Mouse (Mus musculus) midbrain, embryonic 13.5 days (tissue): ENCODE results near the gene Clk3. TPM values are rescaled to one million over a fixed set of nuclear protein-coding genes. Genes with fewer than 3 reads are reported as not detected.

ENCODE experiments used
- ATAC-seq: fragments of 200-750 bp; cut with Nextera tagmentation; 2 replicates; pipeline ENCODE4 v1.8.0; 2017; ENCODE audit warnings: mild to moderate bottlenecking, moderate TSS enrichment, moderate library complexity
- H3K27ac ChIP-seq: fragments of 300-500 bp; sonication (generic); 2 replicates; pipeline ENCODE4 v1.5.1; 2015; ENCODE audit warnings: inconsistent platforms, mild to moderate bottlenecking, moderate library complexity
- H3K27me3 ChIP-seq: fragments of 300-500 bp; sonication (generic); 2 replicates; pipeline ENCODE4 v1.6.1; 2015; ENCODE audit warnings: mild to moderate bottlenecking, inconsistent platforms
- H3K36me3 ChIP-seq: fragments of 300-500 bp; sonication (generic); 2 replicates; pipeline ENCODE4 v1.6.1; 2015; ENCODE audit warnings: mild to moderate bottlenecking, inconsistent platforms
- H3K4me1 ChIP-seq: fragments of 300-500 bp; sonication (generic); replicated peaks from 2 replicates; pipeline ENCODE4 v1.6.1; 2015; ENCODE audit warnings: inconsistent platforms
- H3K4me2 ChIP-seq: fragments of 300-500 bp; sonication (generic); replicated peaks from 2 replicates; pipeline ENCODE4 v1.6.1; 2015; ENCODE audit warnings: moderate library complexity, mild to moderate bottlenecking, inconsistent platforms
- H3K4me3 ChIP-seq: fragments of 300-500 bp; sonication (generic); replicated peaks from 2 replicates; pipeline ENCODE4 v1.5.1; 2015; ENCODE audit warnings: mild to moderate bottlenecking, inconsistent platforms
- H3K9ac ChIP-seq: fragments of 300-500 bp; sonication (generic); replicated peaks from 2 replicates; pipeline ENCODE4 v1.6.1; 2015; ENCODE audit warnings: mild to moderate bottlenecking, inconsistent platforms
- H3K9me3 ChIP-seq: fragments of 300-500 bp; sonication (generic); 2 replicates; pipeline ENCODE4 v1.6.1; 2016; ENCODE audit warnings: mild to moderate bottlenecking, inconsistent platforms
- WGBS: fragments of 180-500 bp; shearing (Covaris S2); methylation state at CpG from one replicate; pipeline ENCODE4 v1.1.7; 2015; 5-methylcytosine and 5-hydroxymethylcytosine counted together
- polyA plus RNA-seq: library from polyadenylated mRNA; unstranded; fragments of >200 nt; fragmentation: Nextera tagmentation; extraction: Ambion mirVana; gene quantifications from 2 replicates; pipeline ENCODE4 v1.2.1, GENCODE M21; 2015

The Clk3 gene
- polyA plus RNA-seq, 1 experiment from 2014 or later: 84.9 TPM

GRCm38 (mm10) chr9:57800325-57800975 lies 34.8 kb upstream of the Clk3 start:
- no peak for ATAC-seq
- WGBS: 87% methylated on average over 9 of the region's 9 CpGs
- no peaks in the 10 kb centered on the region for H3K27me3 ChIP-seq
- peaks cover 28% of the 10 kb centered on the region for H3K4me1 ChIP-seq
- no peak overlapping the region for H3K4me2 ChIP-seq
- peaks cover 42% of the 10 kb centered on the region for H3K36me3 ChIP-seq
- H3K27ac ChIP-seq: no peak overlapping the region
- H3K9me3 ChIP-seq: no peaks in the 10 kb centered on the region
- no peak overlapping the region for H3K9ac ChIP-seq
- H3K4me3 ChIP-seq: no peak overlapping the region

GRCm38 (mm10) chr9:57798725-57799253 lies 33.1 kb upstream of the Clk3 start:
- Histone ChIP-seq H3K4me3 (no peak overlapping the region), H3K9ac (no peak overlapping the region), H3K4me2 (no peak overlapping the region), H3K27me3 (no peaks in the 10 kb centered on the region), H3K36me3 (peaks cover 59% of the 10 kb centered on the region), H3K27ac (no peak overlapping the region; the same call in 1 of the 2 replicates), H3K9me3 (no peaks in the 10 kb centered on the region), H3K4me1 (peaks cover 23% of the 10 kb centered on the region)
- 25% methylated on average over 10 of the region's 10 CpGs for WGBS
- ATAC-seq: peak; percentile 55; the same call in 1 of the 2 replicates

GRCm38 (mm10) chr9:57797456-57797855 lies 31.8 kb upstream of the Clk3 start:
- 97% methylated on average over 8 of the region's 8 CpGs for WGBS
- peaks cover 12% of the 10 kb centered on the region for H3K4me1 ChIP-seq
- no peaks in the 10 kb centered on the region for H3K9me3 ChIP-seq
- no peak overlapping the region for H3K27ac ChIP-seq
- H3K4me2 ChIP-seq: no peak overlapping the region
- no peak overlapping the region for H3K9ac ChIP-seq
- H3K27me3 ChIP-seq: no peaks in the 10 kb centered on the region
- H3K4me3 ChIP-seq: no peak overlapping the region
- H3K36me3 ChIP-seq: peaks cover 72% of the 10 kb centered on the region
- ATAC-seq: no peak

- H3K4me1 ChIP-seq: no peaks in the 10 kb centered on the region
- H3K9me3 ChIP-seq: no peaks in the 10 kb centered on the region
- H3K36me3 ChIP-seq: peaks cover 65% of the 10 kb centered on the region
- no peak overlapping the region for H3K27ac ChIP-seq
- ATAC-seq: no peak
- no peak overlapping the region for H3K4me3 ChIP-seq
- H3K4me2 ChIP-seq: no peak overlapping the region
- H3K9ac ChIP-seq: no peak overlapping the region
- H3K27me3 ChIP-seq: no peaks in the 10 kb centered on the region
- WGBS: 93% methylated on average over 3 of the region's 3 CpGs
Measured at GRCm38 (mm10) chr9:57789733-57790132, 24.1 kb upstream of the Clk3 start.

GRCm38 (mm10) chr9:57782656-57783055 lies 17.0 kb upstream of the Clk3 start:
- Histone ChIP-seq H3K27ac (no peak overlapping the region), H3K9me3 (no peaks in the 10 kb centered on the region), H3K36me3 (0 out of 2 replicates have a peak, but pooled peaks cover 2% of the 10 kb centered on the region), H3K4me2 (no peak overlapping the region), H3K4me1 (no peaks in the 10 kb centered on the region), H3K4me3 (no peak overlapping the region), H3K27me3 (no peaks in the 10 kb centered on the region), H3K9ac (no peak overlapping the region)
- no peak for ATAC-seq
- WGBS: 99% methylated on average over 3 of the region's 3 CpGs

DNA sequence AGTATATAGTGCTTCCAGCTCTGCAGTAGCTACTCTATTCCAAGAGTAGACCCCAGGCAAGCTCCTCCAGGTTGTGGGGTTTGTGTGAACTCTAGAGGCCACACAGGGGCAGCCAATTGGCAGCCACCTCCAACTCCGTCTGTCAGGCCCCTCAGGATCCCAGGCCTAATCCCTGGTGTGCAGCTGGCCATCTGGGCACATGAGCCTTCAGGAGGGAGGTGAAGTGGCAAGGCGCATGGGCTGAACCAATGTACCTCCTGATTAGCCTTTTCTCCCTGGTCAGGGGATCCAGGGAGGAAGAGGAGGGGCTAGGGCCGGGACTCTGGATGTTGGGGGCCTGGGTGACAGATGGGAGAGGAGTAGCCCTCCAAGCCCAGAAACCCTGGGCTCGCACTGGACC lies 10.1 kb upstream of the Clk3 start:
- no peaks in the 10 kb centered on the region for H3K9me3 ChIP-seq
- H3K4me2 ChIP-seq: no peak overlapping the region
- 42% methylated on average over 4 of the region's 4 CpGs for WGBS
- H3K4me1 ChIP-seq: 0 out of 2 replicates have a peak, but pooled peaks cover 2% of the 10 kb centered on the region
- H3K4me3 ChIP-seq: no peak overlapping the region
- H3K9ac ChIP-seq: peak overlapping the region; percentile 16; the same call in 1 of the 2 replicates
- 0 out of 2 replicates have a peak, but pooled peaks have one; percentile 30 for ATAC-seq
- 0 out of 2 replicates have a peak, but pooled peaks cover 2% of the 10 kb centered on the region for H3K27me3 ChIP-seq
- H3K36me3 ChIP-seq: no peaks in the 10 kb centered on the region
- H3K27ac ChIP-seq: no peak overlapping the region

DNA sequence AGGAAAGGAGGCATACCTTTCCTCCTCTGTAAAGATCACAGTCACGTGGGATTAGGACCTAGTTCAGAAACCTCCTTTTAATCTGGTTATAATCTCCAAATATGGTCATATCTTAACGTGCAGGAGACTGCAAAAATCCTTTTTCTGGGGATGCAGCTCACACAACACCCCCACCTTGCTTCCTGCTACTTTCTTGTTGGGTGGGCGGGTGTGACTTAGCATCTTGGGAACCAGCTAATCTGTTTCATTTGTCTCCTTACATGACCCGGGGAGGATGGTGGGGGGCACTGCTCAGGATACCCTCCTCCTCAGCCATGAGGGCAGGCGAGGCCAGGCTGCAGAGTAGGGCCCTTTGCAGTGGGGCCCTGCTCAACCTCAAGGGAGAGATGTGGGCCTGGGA lies 9.4 kb upstream of the Clk3 start:
- Histone ChIP-seq H3K4me1 (0 out of 2 replicates have a peak, but pooled peaks cover 2% of the 10 kb centered on the region), H3K4me3 (no peak overlapping the region), H3K27me3 (0 out of 2 replicates have a peak, but pooled peaks cover 2% of the 10 kb centered on the region), H3K36me3 (no peaks in the 10 kb centered on the region), H3K27ac (peak overlapping the region; percentile 7; the same call in 1 of the 2 replicates), H3K9ac (no peak overlapping the region), H3K9me3 (no peaks in the 10 kb centered on the region), H3K4me2 (no peak overlapping the region)
- no peak for ATAC-seq
- 74% methylated on average over 5 of the region's 5 CpGs for WGBS

GRCm38 (mm10) chr9:57774168-57774567 lies 8.5 kb upstream of the Clk3 start:
- Histone ChIP-seq H3K27ac (no peak overlapping the region), H3K9ac (no peak overlapping the region), H3K4me2 (no peak overlapping the region), H3K4me3 (no peak overlapping the region), H3K36me3 (no peaks in the 10 kb centered on the region), H3K27me3 (0 out of 2 replicates have a peak, but pooled peaks cover 2% of the 10 kb centered on the region), H3K4me1 (0 out of 2 replicates have a peak, but pooled peaks cover 2% of the 10 kb centered on the region), H3K9me3 (no peaks in the 10 kb centered on the region)
- no peak for ATAC-seq
- WGBS: 13% methylated on average over 1 of the region's 1 CpGs

DNA sequence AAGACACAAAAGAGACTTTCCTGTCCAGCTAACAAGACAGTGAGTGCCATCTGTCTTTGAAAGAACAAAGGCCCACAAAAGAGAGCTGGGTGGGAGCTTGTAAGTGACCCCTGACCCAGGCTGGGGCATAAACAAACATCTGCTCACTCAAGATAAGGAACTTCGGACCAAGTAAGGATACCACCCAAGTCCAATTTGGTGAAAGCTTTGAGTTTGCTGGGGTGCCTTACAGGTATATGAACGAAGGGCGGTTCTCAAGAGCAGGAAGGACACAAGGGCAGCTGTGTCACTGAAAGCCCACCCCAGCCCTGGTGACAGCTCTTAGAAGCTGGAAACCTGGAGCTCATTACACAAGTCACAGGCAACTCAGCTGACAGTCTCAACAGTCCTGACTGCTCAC lies 8.1 kb upstream of the Clk3 start:
- ATAC-seq: no peak
- 0 out of 2 replicates have a peak, but pooled peaks cover 2% of the 10 kb centered on the region for H3K27me3 ChIP-seq
- WGBS: 94% methylated on average over 3 of the region's 3 CpGs
- no peaks in the 10 kb centered on the region for H3K36me3 ChIP-seq
- H3K27ac ChIP-seq: no peak overlapping the region
- H3K4me3 ChIP-seq: no peak overlapping the region
- no peak overlapping the region for H3K4me2 ChIP-seq
- H3K9me3 ChIP-seq: no peaks in the 10 kb centered on the region
- H3K4me1 ChIP-seq: 0 out of 2 replicates have a peak, but pooled peaks cover 2% of the 10 kb centered on the region
- H3K9ac ChIP-seq: no peak overlapping the region

GRCm38 (mm10) chr9:57770836-57771235 lies 5.2 kb upstream of the Clk3 start:
- Histone ChIP-seq H3K9ac (no peak overlapping the region), H3K4me1 (peaks cover 13% of the 10 kb centered on the region), H3K4me2 (no peak overlapping the region), H3K36me3 (no peaks in the 10 kb centered on the region), H3K4me3 (no peak overlapping the region), H3K27ac (no peak overlapping the region), H3K9me3 (no peaks in the 10 kb centered on the region), H3K27me3 (0 out of 2 replicates have a peak, but pooled peaks cover 2% of the 10 kb centered on the region)
- 81% methylated on average over 2 of the region's 2 CpGs for WGBS
- no peak for ATAC-seq

DNA sequence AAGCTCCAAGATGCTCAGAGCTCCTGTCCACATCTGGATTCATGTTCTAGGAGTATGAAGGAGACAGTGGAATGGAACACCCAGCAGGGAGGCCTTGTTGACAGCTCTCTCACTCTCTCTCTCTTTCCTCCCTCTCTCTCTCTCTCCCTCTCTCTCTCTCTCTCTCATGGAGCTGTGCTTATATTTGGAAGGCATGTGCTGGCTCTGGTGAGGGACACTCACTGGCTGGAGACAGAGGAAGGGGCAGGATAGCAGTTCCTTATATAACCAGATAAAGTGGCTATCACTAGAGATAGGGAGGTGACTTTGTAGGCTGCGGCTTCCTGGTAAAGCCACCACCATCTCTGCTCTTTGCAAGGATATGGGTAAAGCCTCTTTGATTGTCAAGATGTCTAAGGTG lies 4.6 kb upstream of the Clk3 start:
- Histone ChIP-seq H3K9ac (no peak overlapping the region), H3K9me3 (no peaks in the 10 kb centered on the region), H3K4me3 (no peak overlapping the region), H3K36me3 (no peaks in the 10 kb centered on the region), H3K27ac (no peak overlapping the region), H3K4me1 (peaks cover 11% of the 10 kb centered on the region), H3K27me3 (no peaks in the 10 kb centered on the region), H3K4me2 (no peak overlapping the region)
- WGBS: 96% methylated on average over 1 of the region's 1 CpGs
- no peak for ATAC-seq

DNA sequence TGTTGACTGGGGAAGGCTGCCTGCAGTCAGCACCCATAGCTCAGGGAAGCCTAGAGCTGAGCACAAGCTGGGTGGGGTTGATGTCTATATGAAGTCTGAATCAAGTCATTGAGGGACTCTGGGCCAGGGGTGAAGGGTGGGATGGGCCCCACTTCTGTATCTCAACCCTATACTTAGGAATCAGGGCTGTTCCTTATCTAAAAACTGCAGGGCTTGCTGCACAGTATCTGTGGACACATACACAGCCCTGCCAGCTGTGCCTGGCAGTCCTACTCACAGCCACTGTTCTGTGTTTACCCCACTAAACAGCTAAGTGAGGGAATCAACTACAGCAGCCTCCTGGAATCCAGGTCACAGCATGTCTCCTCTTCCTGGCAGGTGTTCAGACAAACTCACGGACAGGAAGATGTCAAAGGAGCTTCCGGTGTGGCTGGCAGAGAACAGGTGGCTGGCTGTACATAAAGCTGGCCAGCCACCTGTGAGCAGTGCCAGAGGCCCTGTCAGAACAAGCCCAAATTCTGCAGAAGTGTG lies 3.9 kb upstream of the Clk3 start:
- H3K27ac ChIP-seq: 0 out of 2 replicates have a peak overlapping the region, but pooled peaks have one; percentile 3
- no peak for ATAC-seq
- no peaks in the 10 kb centered on the region for H3K27me3 ChIP-seq
- H3K4me2 ChIP-seq: no peak overlapping the region
- no peaks in the 10 kb centered on the region for H3K9me3 ChIP-seq
- WGBS: 89% methylated on average over 2 of the region's 2 CpGs
- no peak overlapping the region for H3K4me3 ChIP-seq
- H3K4me1 ChIP-seq: peaks cover 11% of the 10 kb centered on the region
- no peak overlapping the region for H3K9ac ChIP-seq
- no peaks in the 10 kb centered on the region for H3K36me3 ChIP-seq
